Comparison of ENCODE assay signal across 9 mouse cellular contexts in the genomic region with DNA sequence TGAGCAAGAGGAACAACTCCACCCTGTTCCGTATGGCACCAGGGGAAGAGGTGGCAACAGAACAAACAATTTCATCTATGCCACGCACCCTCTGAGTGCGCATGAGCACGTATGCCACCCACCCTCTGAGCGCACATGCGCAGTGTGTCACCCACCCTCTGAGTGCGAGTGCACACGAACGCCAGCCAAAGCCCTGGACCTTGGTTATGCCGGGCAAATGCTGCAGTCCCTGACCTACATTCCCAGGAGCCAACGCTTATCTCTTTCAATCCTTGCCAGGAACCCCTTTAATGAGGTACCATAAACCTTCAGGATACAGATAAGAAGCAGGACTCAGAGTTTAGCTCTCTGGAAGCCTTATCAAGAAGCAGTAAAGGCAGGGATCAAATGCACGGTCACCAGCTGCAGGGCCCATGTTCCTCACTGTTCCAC. TPM values are rescaled to one million over a fixed set of nuclear protein-coding genes. Genes with fewer than 3 reads are reported as not detected.
DNase-seq lines count a peak whose midpoint lies in the region; ATAC-seq lines count a peak whose summit lies in the region.
"Had no signal": no experiment of that assay in that cellular context is flagged by ENCODE, and none has a peak within 500 bp of the region (broad histone marks: within the 10 kb centered on the region; RNA-seq: fewer than 3 reads in every experiment).

No protein-coding gene starts in this region.

- ATAC-seq in intestine, embryonic 15.5 days, result peak; percentile 95
- ATAC-seq in inflammation-experienced regulatory T-cells, adult 6 months, result no peak
- ATAC-seq in hindbrain, embryonic 14.5 days (ENCODE audit: low FRiP score), result no peak
- no peak for ATAC-seq in forebrain, embryonic 13.5 days
- ATAC-seq: midbrain, embryonic 15.5 days had no signal

- no peaks in the 10 kb centered on the region for H3K27me3 ChIP-seq in intestine, embryonic 15.5 days (replicated peaks)
- H3K27me3 ChIP-seq in hindbrain, embryonic 14.5 days (ENCODE audit: control insufficient read depth, insufficient read depth, low read length), result no peaks in the 10 kb centered on the region
- no peaks in the 10 kb centered on the region for H3K27me3 ChIP-seq in forebrain, embryonic 13.5 days
- H3K27me3 ChIP-seq: midbrain, embryonic 15.5 days had no signal

- 60% methylated on average over 12 of the region's 12 CpGs for WGBS in intestine, embryonic 15.5 days
- WGBS in hindbrain, embryonic 14.5 days, result 95% methylated on average over 12 of the region's 12 CpGs
- 95% methylated on average over 12 of the region's 12 CpGs for WGBS in forebrain, embryonic 13.5 days

- peaks cover 9% of the 10 kb centered on the region; the same call in 1 of the 2 replicates for H3K4me1 ChIP-seq in intestine, embryonic 15.5 days (replicated peaks)
- H3K4me1 ChIP-seq in hindbrain, embryonic 14.5 days (replicated peaks; ENCODE audit: control insufficient read depth, insufficient read depth, low read length), result peaks cover 4% of the 10 kb centered on the region; the same call in 1 of the 2 replicates
- peaks cover 7% of the 10 kb centered on the region; the same call in 1 of the 2 replicates for H3K4me1 ChIP-seq in forebrain, embryonic 13.5 days

- peak overlapping the region; percentile 2; the same call in 1 of the 2 replicates for H3K27ac ChIP-seq in intestine, embryonic 15.5 days
- H3K27ac ChIP-seq in hindbrain, embryonic 14.5 days, result no peak overlapping the region
- no peak overlapping the region for H3K27ac ChIP-seq in forebrain, embryonic 13.5 days
- H3K27ac ChIP-seq: hindbrain, embryonic 10.5 days; midbrain, embryonic 15.5 days had no signal

- peak; percentile 90 to 94 for DNase-seq in adrenal gland, adult (ENCODE audit: inconsistent age in 2 of 2, low spot score in 1 of 2)
- DNase-seq in adrenal gland, postnatal 14 days, result peak; percentile 89
- peak; percentile 50 for DNase-seq in lung, postnatal 36 days
- DNase-seq in hindbrain, embryonic 14.5 days (ENCODE audit: low spot score), result no peak

- H3K4me3 ChIP-seq in intestine, embryonic 15.5 days (replicated peaks), result no peak overlapping the region
- no peak overlapping the region for H3K4me3 ChIP-seq in hindbrain, embryonic 14.5 days (replicated peaks; ENCODE audit: low read length)
- no peak overlapping the region for H3K4me3 ChIP-seq in forebrain, embryonic 13.5 days
- H3K4me3 ChIP-seq: hindbrain, embryonic 10.5 days; midbrain, embryonic 15.5 days had no signal

- no peak overlapping the region for H3K9ac ChIP-seq in intestine, embryonic 15.5 days
- no peak overlapping the region for H3K9ac ChIP-seq in hindbrain, embryonic 14.5 days
- no peak overlapping the region for H3K9ac ChIP-seq in forebrain, embryonic 13.5 days
- H3K9ac ChIP-seq: midbrain, embryonic 15.5 days had no signal

- peak overlapping the region; percentile 7; the same call in 1 of the 2 replicates for H3K4me2 ChIP-seq in intestine, embryonic 15.5 days (replicated peaks)
- no peak overlapping the region for H3K4me2 ChIP-seq in hindbrain, embryonic 14.5 days (replicated peaks)
- H3K4me2 ChIP-seq in forebrain, embryonic 13.5 days, result no peak overlapping the region
- H3K4me2 ChIP-seq: midbrain, embryonic 15.5 days had no signal

- no peaks in the 10 kb centered on the region for H3K9me3 ChIP-seq in intestine, embryonic 15.5 days
- H3K9me3 ChIP-seq in hindbrain, embryonic 14.5 days (ENCODE audit: control insufficient read depth, low read length), result no peaks in the 10 kb centered on the region
- H3K9me3 ChIP-seq in forebrain, embryonic 13.5 days (replicated peaks), result no peaks in the 10 kb centered on the region
- H3K9me3 ChIP-seq: hindbrain, embryonic 10.5 days; midbrain, embryonic 15.5 days had no signal

- no peaks in the 10 kb centered on the region for H3K36me3 ChIP-seq in intestine, embryonic 15.5 days
- no peaks in the 10 kb centered on the region for H3K36me3 ChIP-seq in hindbrain, embryonic 14.5 days (replicated peaks; ENCODE audit: control insufficient read depth, insufficient read depth)
- no peaks in the 10 kb centered on the region for H3K36me3 ChIP-seq in forebrain, embryonic 13.5 days (ENCODE audit: poor library complexity, severe bottlenecking)
- H3K36me3 ChIP-seq: hindbrain, embryonic 10.5 days; midbrain, embryonic 15.5 days had no signal

RNA-seq across cellular contexts. Expression of gene Galnt7, which starts 50.8 kb away (rescaled TPM):
- total RNA-seq in adrenal gland, postnatal 14 days (2021), result 13.3 and 16.7 TPM in 2 replicates
- 29.8 and 30.5 TPM in 2 replicates for polyA plus RNA-seq in intestine, embryonic 15.5 days (2015; fragmentation: Nextera tagmentation; extraction: Ambion mirVana)
- 10 to 100 TPM; 27.5 to 30.5 (median 29.3) TPM for polyA plus RNA-seq in inflammation-experienced regulatory T-cells, adult 6 months (2017; shearing (Covaris generic))
- polyA plus RNA-seq in hindbrain, embryonic 14.5 days (2014; fragmentation: Nextera tagmentation; extraction: Ambion mirVana), result 14.0 and 14.6 TPM in 2 replicates
- polyA plus RNA-seq in forebrain, embryonic 13.5 days (2015; fragmentation: Nextera tagmentation; extraction: Ambion mirVana), result 10.6 and 14.7 TPM in 2 replicates
